Mouse (Mus musculus) heart, adult 2 months (tissue): ENCODE results near the gene Ube2o.

Experiments used
- CTCF ChIP-seq: fragments of 200-600 bp; IDR thresholded peaks from 2 replicates; pipeline ENCODE4 v1.8.1; 2022; ENCODE audit warnings: antibody characterized with exemption, mild to moderate bottlenecking, moderate library complexity
- EP300 ChIP-seq: fragments of 200-500 bp; IDR thresholded peaks from 2 replicates; pipeline ENCODE4 v1.6.1; 2011; ENCODE audit warnings: low read depth, low read length, control low read depth; ENCODE audit not compliant: insufficient read depth
- POLR2A ChIP-seq: fragments of 200-500 bp; IDR thresholded peaks from 2 replicates; pipeline ENCODE4 v1.6.1; 2011; ENCODE audit warnings: mild to moderate bottlenecking, low read depth, low read length, control low read depth; ENCODE audit not compliant: insufficient read depth

DNA sequence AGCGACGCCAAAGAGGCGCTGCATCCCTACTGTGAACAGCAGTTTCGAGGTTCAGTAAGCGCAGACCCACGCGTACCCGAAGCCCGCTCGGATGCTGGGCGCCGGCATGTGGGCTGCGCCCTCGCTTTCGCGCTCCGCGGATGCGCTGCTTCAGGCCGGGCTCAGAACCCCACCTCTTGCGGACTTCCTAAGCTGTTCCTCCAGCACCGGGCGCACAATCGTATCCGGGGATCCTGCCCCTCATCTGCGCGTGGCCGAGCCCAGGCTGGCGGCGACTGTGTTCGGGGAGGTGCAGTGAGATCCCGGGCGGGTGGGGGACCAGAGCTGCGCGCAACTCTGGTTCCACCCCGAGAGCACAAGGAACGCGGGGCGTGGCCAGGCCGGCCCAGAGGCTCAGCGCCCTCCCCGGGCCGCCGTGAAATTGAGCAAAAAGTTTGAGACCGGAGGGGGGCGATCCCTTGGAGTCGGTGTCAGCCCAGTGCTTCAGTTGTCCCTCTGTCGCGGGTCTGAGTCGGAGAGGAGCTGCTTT, 48.4 kb downstream of the Ube2o start:
- no peak for TF ChIP-seq POLR2A
- TF ChIP-seq CTCF, result peak; percentile 57
- no peak for TF ChIP-seq EP300
